Mouse (Mus musculus) frontal cortex, adult 2 months (tissue): ENCODE results near the gene Morc2b. TPM values are rescaled to one million over a fixed set of nuclear protein-coding genes. Genes with fewer than 3 reads are reported as not detected.
"Not testable (repeated sequence)": the region's sequence is repeated elsewhere in the genome, so short reads cannot be mapped to it uniquely, and the experiment has no call there.

Experiments used
- DNase-seq, 2 experiments: peaks; one replicate each; pipeline ENCODE4 v3.0.0; 2022; ENCODE audit warnings: low spot score in 1 of 2; ENCODE audit errors: extremely low spot score in 1 of 2
- polyA plus RNA-seq: library from polyadenylated mRNA; depleted of rRNA; stranded (reverse); fragments of >200 nt; gene quantifications from 2 replicates; pipeline ENCODE4 v1.2.3, GENCODE M21; 2012; rRNA removed

Morc2b gene
- polyA plus RNA-seq, result 2.6 and 3.3 TPM in 2 replicates

- no peak for DNase-seq
Measured at GRCm38 (mm10) chr17:33139261-33139820, at the start of gene Morc2b. Morc2b (minus strand) TSS chr17:33139683.

GRCm38 (mm10) chr17:33168147-33168546 lies 28.7 kb upstream of the Morc2b start, which contains the start of gene Olfr55:
Olfr55 (plus strand) TSS chr17:33168447.
- not testable (repeated sequence) for DNase-seq

- peak in 1 of 2 experiments; percentile 22 for DNase-seq
Measured at GRCm38 (mm10) chr17:33126257-33126656, 13.2 kb downstream of the Morc2b start.

GRCm38 (mm10) chr17:33124546-33124945 lies 14.9 kb downstream of the Morc2b start:
- DNase-seq, result no peak

GRCm38 (mm10) chr17:33097396-33097795 lies 42.1 kb downstream of the Morc2b start:
- no peak for DNase-seq

GRCm38 (mm10) chr17:33092391-33093193 lies 46.9 kb downstream of the Morc2b start:
- DNase-seq, result peak; percentile 66 to 89

GRCm38 (mm10) chr17:33091630-33092029 lies 47.9 kb downstream of the Morc2b start:
- no peak for DNase-seq

- DNase-seq, result peak; percentile 79 to 95
Measured at GRCm38 (mm10) chr17:33089220-33089949, 50.1 kb downstream of the Morc2b start, which contains the start of gene Zfp563. Zfp563 (plus strand) TSS chr17:33089310.

- no peak for DNase-seq
Measured at GRCm38 (mm10) chr17:33067958-33068357, 71.5 kb downstream of the Morc2b start, which contains the start of gene 4921501E09Rik. 4921501E09Rik (minus strand) TSS chr17:33068058.

Other genes with a start within 250 kb of the Morc2b start
- gene Zfp870, start 248.0 kb downstream of the Morc2b start, polyA plus RNA-seq, result 5.7 TPM in 2 replicates
- 12.2 and 15.1 TPM in 2 replicates for gene Cyp4f14, start 222.3 kb downstream of the Morc2b start, polyA plus RNA-seq
- gene Cyp4f13, start 192.3 kb downstream of the Morc2b start, polyA plus RNA-seq, result 36.3 and 42.6 TPM in 2 replicates
- gene Zfp472, start 173.9 kb downstream of the Morc2b start, polyA plus RNA-seq, result 3.3 and 4.1 TPM in 2 replicates
- 11.7 and 12.7 TPM in 2 replicates for gene Zfp952, start 146.6 kb downstream of the Morc2b start, polyA plus RNA-seq
- gene Zfp763, start 106.3 kb downstream of the Morc2b start, polyA plus RNA-seq, result 9.9 and 11.1 TPM in 2 replicates
- gene 4921501E09Rik, start 71.6 kb downstream of the Morc2b start, polyA plus RNA-seq, result not detected in 2 replicates
- 7.6 and 9.4 TPM in 2 replicates for gene Zfp563, start 50.4 kb downstream of the Morc2b start, polyA plus RNA-seq
- 0.02 and 0.06 TPM in 2 replicates for gene Olfr55, start 28.8 kb upstream of the Morc2b start, polyA plus RNA-seq
- 0.15 TPM in 1 of 2 replicates, not detected in the other for gene Olfr239, start 51.6 kb upstream of the Morc2b start, polyA plus RNA-seq
- 2.4 TPM in 2 replicates for gene Olfr1564, start 82.0 kb upstream of the Morc2b start, polyA plus RNA-seq
- gene Zfp955a, start 115.5 kb upstream of the Morc2b start, polyA plus RNA-seq, result 5.5 and 6.2 TPM in 2 replicates
- not detected in 2 replicates for gene Olfr63, start 125.0 kb upstream of the Morc2b start, polyA plus RNA-seq
- gene Zfp955b, start 149.9 kb upstream of the Morc2b start, polyA plus RNA-seq, result 10.1 and 12.0 TPM in 2 replicates
- 10.9 and 11.4 TPM in 2 replicates for gene Zfp81, start 219.2 kb upstream of the Morc2b start, polyA plus RNA-seq